Mouse (Mus musculus): Measurements from ENCODE around the gene Ccdc6. TPM values are rescaled to one million over a fixed set of nuclear protein-coding genes. Genes with fewer than 3 reads are reported as not detected.

Gene Ccdc6
- polyA plus RNA-seq, 1 experiment from 2014 or later = 8.9 TPM

- DNase-seq = no peak
- Histone ChIP-seq H3K36me3 (peaks cover 60% of the 10 kb centered on the region), H3K4me3 (replicated peaks) (no peak overlapping the region), H3K4me1 (replicated peaks) (no peaks in the 10 kb centered on the region), H3K27ac (no peak overlapping the region), H3K9ac (no peak overlapping the region), H3K9me3 (replicated peaks) (no peaks in the 10 kb centered on the region), H3K4me2 (no peak overlapping the region), H3K27me3 (no peaks in the 10 kb centered on the region)
- WGBS (ENCODE audit: insufficient replicate concordance) = 82% methylated on average over 18 of the region's 18 CpGs
- no peak for ATAC-seq (ENCODE audit: low read depth)
These were observed 72.1 kb downstream of the Ccdc6 start for GRCm38 (mm10) chr10:70169044-70169443.

DNA sequence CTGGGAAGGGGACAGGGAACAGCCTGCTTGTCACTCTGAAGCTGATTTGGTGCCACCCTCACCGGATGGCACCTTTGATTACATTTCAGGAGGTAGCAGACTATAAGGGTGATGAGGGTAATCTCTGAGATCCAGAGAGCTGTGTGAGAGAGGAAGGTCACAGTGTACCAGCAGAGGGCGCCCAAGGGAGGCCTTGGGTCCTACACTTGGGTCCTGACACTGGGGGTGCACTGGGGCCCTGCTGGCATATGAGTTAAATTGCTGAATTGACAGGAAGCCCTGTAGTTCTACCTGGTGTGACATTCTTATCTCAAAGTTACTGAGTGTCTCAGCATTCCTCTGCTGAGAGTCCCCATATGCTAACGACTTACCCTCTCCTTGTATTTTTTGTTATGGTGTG is 76.4 kb downstream of the Ccdc6 start:
- DNase-seq = peak; percentile 35
- no peaks in the 10 kb centered on the region for H3K9me3 ChIP-seq (replicated peaks)
- no peak overlapping the region for H3K9ac ChIP-seq
- no peak overlapping the region for H3K27ac ChIP-seq
- H3K4me2 ChIP-seq = no peak overlapping the region
- WGBS (ENCODE audit: insufficient replicate concordance) = 43% methylated on average over 3 of the region's 3 CpGs
- H3K4me3 ChIP-seq (replicated peaks) = no peak overlapping the region
- H3K36me3 ChIP-seq = peaks cover 70% of the 10 kb centered on the region
- H3K4me1 ChIP-seq (replicated peaks) = no peaks in the 10 kb centered on the region
- H3K27me3 ChIP-seq = no peaks in the 10 kb centered on the region
- ATAC-seq (ENCODE audit: low read depth) = peak; percentile 52; the same call in 1 of the 2 replicates

GRCm38 (mm10) chr10:70174494-70175190 is 77.7 kb downstream of the Ccdc6 start:
- WGBS (ENCODE audit: insufficient replicate concordance) = 78% methylated on average over 16 of the region's 16 CpGs
- Histone ChIP-seq H3K27ac (no peak overlapping the region), H3K4me3 (replicated peaks) (no peak overlapping the region), H3K4me1 (replicated peaks) (peaks cover 1% of the 10 kb centered on the region), H3K9ac (no peak overlapping the region), H3K9me3 (replicated peaks) (no peaks in the 10 kb centered on the region), H3K36me3 (peaks cover 63% of the 10 kb centered on the region), H3K27me3 (no peaks in the 10 kb centered on the region), H3K4me2 (no peak overlapping the region)
- DNase-seq (no peak), ATAC-seq (ENCODE audit: low read depth) (no peak)

DNA sequence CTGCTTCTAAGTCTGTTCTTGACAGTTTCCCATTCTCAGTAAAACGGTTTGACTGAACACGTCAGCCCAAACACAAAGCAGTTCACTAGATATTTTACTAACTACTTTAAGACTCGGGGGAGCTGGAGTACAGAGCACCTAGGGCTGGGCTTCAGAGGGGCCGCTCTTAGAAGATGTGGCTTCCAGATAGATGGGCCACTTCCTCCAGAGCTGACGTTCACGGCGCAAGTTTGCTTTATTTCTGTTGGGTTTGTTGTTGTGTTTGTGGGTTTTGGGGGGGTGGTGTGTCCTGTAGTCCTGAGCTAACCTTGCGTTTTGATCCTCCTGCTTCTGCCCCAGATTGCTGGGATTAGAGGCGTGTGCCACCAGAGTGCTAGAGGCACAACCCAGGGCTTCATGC is 83.8 kb downstream of the Ccdc6 start:
- Histone ChIP-seq H3K9me3 (replicated peaks) (no peaks in the 10 kb centered on the region), H3K9ac (no peak overlapping the region), H3K36me3 (peaks cover 53% of the 10 kb centered on the region), H3K4me1 (replicated peaks) (peaks cover 22% of the 10 kb centered on the region), H3K27ac (no peak overlapping the region), H3K27me3 (no peaks in the 10 kb centered on the region), H3K4me2 (no peak overlapping the region), H3K4me3 (replicated peaks) (no peak overlapping the region)
- no peak for ATAC-seq (ENCODE audit: low read depth)
- no peak for DNase-seq
- 23% methylated on average over 9 of the region's 9 CpGs for WGBS (ENCODE audit: insufficient replicate concordance)

DNA sequence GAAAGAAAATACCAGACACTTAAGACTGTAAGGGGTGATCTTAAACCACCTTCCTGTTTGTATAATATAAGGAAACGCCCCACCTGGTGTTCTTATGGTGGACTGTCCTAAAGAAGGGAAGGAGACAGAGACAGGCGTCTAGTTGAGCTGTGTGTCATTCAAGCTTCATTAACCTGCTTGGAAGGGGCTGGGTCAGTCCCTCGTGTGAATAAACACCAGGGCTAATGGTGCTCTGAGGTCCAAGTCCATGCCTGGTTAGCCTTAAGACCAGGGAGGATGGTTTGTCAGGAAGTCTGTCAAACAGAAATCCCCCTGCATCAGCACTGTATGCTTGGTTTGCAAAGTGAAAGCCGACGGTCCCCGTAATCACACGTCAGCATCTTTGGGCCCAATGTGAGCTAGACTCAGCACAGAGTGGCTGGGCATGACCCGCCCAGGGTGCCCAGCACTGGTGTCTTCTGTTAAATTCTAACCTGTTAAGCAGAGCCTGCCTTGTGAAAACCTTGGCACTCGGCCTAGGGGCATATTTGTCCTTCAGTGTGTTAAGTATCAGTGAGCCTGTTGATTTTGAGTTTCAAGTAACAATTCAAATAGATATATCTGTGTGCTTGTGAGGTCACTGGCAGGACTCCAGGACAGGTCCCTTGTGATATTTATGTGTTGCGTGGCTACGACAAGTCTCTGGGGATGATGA is 84.5 kb downstream of the Ccdc6 start:
- WGBS (ENCODE audit: insufficient replicate concordance) = 63% methylated on average over 11 of the region's 11 CpGs
- H3K27me3 ChIP-seq = no peaks in the 10 kb centered on the region
- ATAC-seq (ENCODE audit: low read depth) (no peak), DNase-seq (no peak)
- H3K36me3 ChIP-seq = peaks cover 53% of the 10 kb centered on the region
- H3K9me3 ChIP-seq (replicated peaks) = no peaks in the 10 kb centered on the region
- peaks cover 22% of the 10 kb centered on the region for H3K4me1 ChIP-seq (replicated peaks)
- no peak overlapping the region for H3K4me3 ChIP-seq (replicated peaks)
- no peak overlapping the region for H3K9ac ChIP-seq
- no peak overlapping the region for H3K27ac ChIP-seq
- no peak overlapping the region for H3K4me2 ChIP-seq

DNA sequence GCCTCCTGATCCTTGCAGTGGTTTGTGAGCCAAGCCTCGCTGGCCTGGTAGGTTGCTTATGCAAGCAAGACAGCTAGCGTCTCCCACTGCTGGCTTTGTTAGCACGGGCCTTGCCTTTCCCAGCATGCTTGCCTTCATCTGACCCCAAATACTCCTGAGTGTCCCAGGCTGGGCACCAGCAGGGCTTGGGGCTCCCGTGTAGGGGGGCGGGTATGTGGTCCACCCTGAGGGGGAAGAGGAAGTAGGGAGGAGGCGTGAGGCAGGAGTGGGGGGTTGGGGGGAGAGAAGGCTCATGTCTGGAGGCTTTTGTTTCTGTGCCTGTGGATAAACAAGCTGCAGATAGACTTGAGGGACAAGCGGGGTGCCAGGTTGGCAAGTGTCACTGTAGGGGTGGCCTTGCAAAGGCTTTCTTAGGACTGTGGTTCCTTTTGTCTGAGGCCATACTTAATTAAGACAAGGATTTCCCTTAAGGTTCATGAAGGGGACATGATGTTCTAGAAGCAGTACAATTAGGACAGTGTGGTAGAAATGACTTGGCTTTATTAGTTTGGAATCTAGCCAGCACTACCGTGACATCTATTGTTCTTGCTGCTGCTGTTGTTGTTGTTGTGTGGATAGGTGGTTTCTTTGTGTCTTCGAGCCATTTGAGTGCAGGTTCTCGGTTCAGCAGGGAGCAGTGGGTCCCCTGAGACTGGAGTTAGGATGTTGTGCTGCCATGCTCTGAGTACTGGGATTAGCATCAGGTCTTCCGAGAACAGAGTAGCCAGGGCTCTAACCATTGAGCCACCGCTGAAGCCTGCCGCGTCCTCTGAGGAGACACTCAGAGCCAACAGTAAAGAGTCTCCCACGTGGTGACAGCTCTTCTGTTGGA is 86.5 kb downstream of the Ccdc6 start:
- no peak overlapping the region for H3K4me3 ChIP-seq (replicated peaks)
- H3K9me3 ChIP-seq (replicated peaks) = no peaks in the 10 kb centered on the region
- DNase-seq = no peak
- no peak overlapping the region for H3K27ac ChIP-seq
- 61% methylated on average over 15 of the region's 15 CpGs for WGBS (ENCODE audit: insufficient replicate concordance)
- no peak for ATAC-seq (ENCODE audit: low read depth)
- no peak overlapping the region for H3K4me2 ChIP-seq
- peaks cover 22% of the 10 kb centered on the region for H3K4me1 ChIP-seq (replicated peaks)
- H3K9ac ChIP-seq = no peak overlapping the region
- peaks cover 56% of the 10 kb centered on the region for H3K36me3 ChIP-seq
- no peaks in the 10 kb centered on the region for H3K27me3 ChIP-seq

DNA sequence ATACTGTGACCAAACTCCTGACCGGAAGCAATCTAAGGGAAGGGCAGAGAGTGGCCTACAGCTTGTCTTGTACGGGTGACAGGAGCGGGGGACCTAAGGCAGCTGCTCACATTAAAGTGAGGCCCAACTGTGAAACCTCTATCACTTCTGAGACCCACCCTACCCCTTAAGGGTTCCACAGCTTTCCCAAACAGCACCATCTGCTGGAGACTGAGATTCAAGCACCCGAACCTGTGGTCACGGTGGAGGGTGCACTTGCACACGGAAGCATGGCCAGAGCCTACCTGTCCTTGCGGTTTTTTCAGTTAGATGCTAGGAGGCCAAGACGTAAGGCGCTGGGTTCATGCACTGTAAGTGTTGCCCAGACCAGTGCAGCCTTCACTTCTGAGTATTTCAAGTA is 89.2 kb downstream of the Ccdc6 start:
- Histone ChIP-seq H3K27ac (no peak overlapping the region), H3K27me3 (no peaks in the 10 kb centered on the region), H3K4me2 (no peak overlapping the region), H3K9ac (no peak overlapping the region), H3K4me1 (replicated peaks) (peaks cover 11% of the 10 kb centered on the region), H3K36me3 (peaks cover 72% of the 10 kb centered on the region), H3K9me3 (replicated peaks) (no peaks in the 10 kb centered on the region), H3K4me3 (replicated peaks) (no peak overlapping the region)
- ATAC-seq (ENCODE audit: low read depth) (no peak), DNase-seq (no peak)
- 73% methylated on average over 9 of the region's 9 CpGs for WGBS (ENCODE audit: insufficient replicate concordance)

DNA sequence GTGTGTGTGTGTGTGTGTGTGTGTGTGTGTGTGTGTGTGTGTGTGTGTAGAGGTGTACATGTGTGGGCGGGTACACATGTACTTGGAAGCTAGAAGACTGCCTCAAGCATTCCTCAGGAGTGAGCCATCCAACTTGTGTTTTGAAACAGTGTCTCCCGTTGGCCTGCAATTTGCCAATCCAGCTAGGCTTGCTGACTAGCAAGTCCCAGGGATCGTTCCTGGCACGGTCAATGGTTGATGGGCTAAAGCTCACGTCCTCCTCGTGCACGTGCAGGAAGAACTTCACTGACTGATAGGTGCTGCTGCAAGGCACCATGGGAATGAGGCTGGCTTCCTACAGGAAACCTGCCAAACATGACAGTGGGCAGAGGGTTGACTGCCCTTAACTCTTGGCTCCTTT is 89.7 kb downstream of the Ccdc6 start:
- no peak overlapping the region for H3K9ac ChIP-seq
- H3K27me3 ChIP-seq = no peaks in the 10 kb centered on the region
- DNase-seq (no peak), ATAC-seq (ENCODE audit: low read depth) (no peak)
- 77% methylated on average over 7 of the region's 7 CpGs for WGBS (ENCODE audit: insufficient replicate concordance)
- no peak overlapping the region for H3K4me3 ChIP-seq (replicated peaks)
- no peak overlapping the region for H3K4me2 ChIP-seq
- no peak overlapping the region for H3K27ac ChIP-seq
- H3K4me1 ChIP-seq (replicated peaks) = peaks cover 6% of the 10 kb centered on the region
- no peaks in the 10 kb centered on the region for H3K9me3 ChIP-seq (replicated peaks)
- H3K36me3 ChIP-seq = peaks cover 73% of the 10 kb centered on the region

GRCm38 (mm10) chr10:70189864-70190263 is 92.9 kb downstream of the Ccdc6 start:
- 85% methylated on average over 13 of the region's 13 CpGs for WGBS (ENCODE audit: insufficient replicate concordance)
- no peak overlapping the region for H3K4me2 ChIP-seq
- H3K9ac ChIP-seq = no peak overlapping the region
- H3K27ac ChIP-seq = no peak overlapping the region
- no peak for DNase-seq
- ATAC-seq (ENCODE audit: low read depth) = no peak
- H3K27me3 ChIP-seq = no peaks in the 10 kb centered on the region
- peaks cover 1% of the 10 kb centered on the region; the same call in 1 of the 2 replicates for H3K4me1 ChIP-seq (replicated peaks)
- peaks cover 70% of the 10 kb centered on the region for H3K36me3 ChIP-seq
- H3K4me3 ChIP-seq (replicated peaks) = no peak overlapping the region
- H3K9me3 ChIP-seq (replicated peaks) = no peaks in the 10 kb centered on the region

DNA sequence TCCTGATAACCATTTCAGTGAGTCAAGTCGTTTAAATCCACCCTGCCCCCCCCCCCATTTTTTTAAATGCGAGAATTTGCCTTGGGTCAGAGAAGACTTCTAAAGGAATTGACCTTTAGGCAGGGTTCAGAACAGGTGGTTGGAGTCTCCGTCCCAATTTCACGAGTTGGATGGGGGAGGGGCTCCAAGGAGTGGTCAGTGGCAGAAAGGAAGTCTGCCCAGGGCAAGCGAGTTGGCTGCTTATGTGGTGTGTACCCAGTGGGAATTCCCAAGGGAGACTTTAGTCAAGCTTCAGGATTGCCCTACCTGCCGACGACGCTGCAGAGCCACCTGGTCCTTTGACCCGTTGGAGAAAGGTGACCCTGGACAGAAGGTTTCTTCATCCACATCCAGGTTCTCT is 97.4 kb downstream of the Ccdc6 start:
- ATAC-seq (ENCODE audit: low read depth) (no peak), DNase-seq (no peak)
- Histone ChIP-seq H3K4me2 (no peak overlapping the region), H3K4me3 (replicated peaks) (no peak overlapping the region), H3K4me1 (replicated peaks) (peaks cover 21% of the 10 kb centered on the region), H3K9ac (no peak overlapping the region), H3K27ac (no peak overlapping the region), H3K9me3 (replicated peaks) (no peaks in the 10 kb centered on the region), H3K36me3 (peaks cover 34% of the 10 kb centered on the region), H3K27me3 (no peaks in the 10 kb centered on the region)
- 75% methylated on average over 9 of the region's 9 CpGs for WGBS (ENCODE audit: insufficient replicate concordance)

GRCm38 (mm10) chr10:70195279-70195678 is 98.4 kb downstream of the Ccdc6 start:
- peaks cover 24% of the 10 kb centered on the region for H3K36me3 ChIP-seq
- DNase-seq (no peak), ATAC-seq (ENCODE audit: low read depth) (peak; percentile 55)
- H3K9ac ChIP-seq = no peak overlapping the region
- H3K9me3 ChIP-seq (replicated peaks) = no peaks in the 10 kb centered on the region
- no peaks in the 10 kb centered on the region for H3K27me3 ChIP-seq
- H3K27ac ChIP-seq = peak overlapping the region; percentile 44
- 44% methylated on average over 7 of the region's 7 CpGs for WGBS (ENCODE audit: insufficient replicate concordance)
- peak overlapping the region; percentile 5; the same call in 1 of the 2 replicates for H3K4me2 ChIP-seq
- H3K4me1 ChIP-seq (replicated peaks) = peaks cover 21% of the 10 kb centered on the region
- no peak overlapping the region for H3K4me3 ChIP-seq (replicated peaks)
